Mouse (Mus musculus) adrenal gland (tissue): Measurements from ENCODE around the gene Bcl11a.

Source experiments
- intact Hi-C: fragments of 180-260 bp; cut with DNase I; formaldehyde crosslinking; loops from one replicate; pipeline ENCODE4 v1.15.1; 2025

Bcl11a gene

GRCm38 (mm10) chr11:24199560-24199959 lies 121.7 kb downstream of the Bcl11a start:
- intact Hi-C loops = no loop called here

GRCm38 (mm10) chr11:24200310-24200709 lies 122.5 kb downstream of the Bcl11a start:
- intact Hi-C loops = no loop called here

- intact Hi-C loops = no loop called here
Observed at GRCm38 (mm10) chr11:24201223-24201622, 123.4 kb downstream of the Bcl11a start.

- intact Hi-C loops = no loop called here
Observed at GRCm38 (mm10) chr11:24202641-24203361, 124.9 kb downstream of the Bcl11a start.

GRCm38 (mm10) chr11:24203489-24203888 lies 125.6 kb downstream of the Bcl11a start:
- intact Hi-C loops = no loop called here

GRCm38 (mm10) chr11:24208951-24209351 lies 131.1 kb downstream of the Bcl11a start:
- intact Hi-C loops = no loop called here

- intact Hi-C loops = no loop called here
Observed at GRCm38 (mm10) chr11:24214509-24215134, 136.8 kb downstream of the Bcl11a start.

- intact Hi-C loops = no loop called here
Observed at GRCm38 (mm10) chr11:24217741-24218333, 140.0 kb downstream of the Bcl11a start.

GRCm38 (mm10) chr11:24221601-24222307 lies 143.9 kb downstream of the Bcl11a start:
- intact Hi-C loops = no loop called here
